Mouse (Mus musculus) intestine, embryonic 14.5 days (tissue): ENCODE measurements at regions not wholly inside any gene's neighbourhood (a gene's known extent, or its start where the extent isn't known, plus 50 kb on each side); places are given as distances from the start of the nearest gene placed in this dataset.

Source experiments
- ATAC-seq: fragments of 200-750 bp; cut with Nextera tagmentation; replicated peaks from 2 replicates; pipeline ENCODE4 v1.8.0; 2017; ENCODE audit warnings: low read depth, moderate number of reproducible peaks, moderate TSS enrichment, moderate library complexity; ENCODE audit not compliant: low FRiP score, low TSS enrichment
- DNase-seq: peaks from one replicate; pipeline ENCODE4 v3.0.0-alpha.2; 2018; ENCODE audit warnings: low spot score
- H3K27ac ChIP-seq: fragments of 300-500 bp; sonication (generic); 2 replicates; pipeline ENCODE4 v1.5.1; 2014; ENCODE audit warnings: low read depth, mild to moderate bottlenecking, control low read depth
- H3K27me3 ChIP-seq: fragments of 300-500 bp; sonication (generic); replicated peaks from 2 replicates; pipeline ENCODE4 v1.6.1; 2014; ENCODE audit warnings: low read length, control low read depth; ENCODE audit not compliant: control insufficient read depth, insufficient read depth
- H3K36me3 ChIP-seq: fragments of 300-500 bp; sonication (generic); 2 replicates; pipeline ENCODE4 v1.6.1; 2014; ENCODE audit warnings: low read length, control low read depth; ENCODE audit not compliant: control insufficient read depth, insufficient read depth
- H3K4me1 ChIP-seq: fragments of 300-500 bp; sonication (generic); replicated peaks from 2 replicates; pipeline ENCODE4 v1.6.1; 2014; ENCODE audit warnings: low read length, control low read depth, mixed read lengths; ENCODE audit not compliant: control insufficient read depth, insufficient read depth
- H3K4me2 ChIP-seq: fragments of 300-500 bp; sonication (generic); 2 replicates; pipeline ENCODE4 v1.6.1; 2014; ENCODE audit warnings: low read length
- H3K4me3 ChIP-seq: fragments of 300-500 bp; sonication (generic); 2 replicates; pipeline ENCODE4 v1.5.1; 2014; ENCODE audit warnings: low read depth, low read length, control low read depth, mixed read lengths
- H3K9ac ChIP-seq: fragments of 300-500 bp; sonication (generic); 2 replicates; pipeline ENCODE4 v1.6.1; 2014; ENCODE audit warnings: mild to moderate bottlenecking, low read length
- H3K9me3 ChIP-seq: fragments of 300-500 bp; sonication (generic); 2 replicates; pipeline ENCODE4 v1.6.1; 2016; ENCODE audit warnings: low read length, control low read depth; ENCODE audit not compliant: control insufficient read depth
- WGBS: fragments of 180-500 bp; shearing (Covaris S2); extraction: QIAGEN DNeasy Blood & Tissue Kit; methylation state at CpG from one replicate; pipeline ENCODE4 v1.1.7; 2014; 5-methylcytosine and 5-hydroxymethylcytosine counted together

- Histone ChIP-seq H3K36me3 (no peaks in the 10 kb centered on the region), H3K9ac (no peak overlapping the region), H3K27ac (no peak overlapping the region), H3K27me3 (no peaks in the 10 kb centered on the region), H3K4me1 (no peaks in the 10 kb centered on the region; the same call in 1 of the 2 replicates), H3K4me3 (no peak overlapping the region), H3K9me3 (no peaks in the 10 kb centered on the region), H3K4me2 (no peak overlapping the region)
- ATAC-seq (no peak), DNase-seq (no peak)
- WGBS = 55% methylated on average over 13 of the region's 13 CpGs
These were observed 581.1 kb upstream of the Gm10131 start for GRCm38 (mm10) chr8:34692606-34693005.

- H3K27me3 ChIP-seq = no peaks in the 10 kb centered on the region
- no peaks in the 10 kb centered on the region for H3K36me3 ChIP-seq
- H3K4me2 ChIP-seq = no peak overlapping the region
- ATAC-seq (no peak), DNase-seq (no peak)
- WGBS = 69% methylated on average over 6 of the region's 6 CpGs
- H3K27ac ChIP-seq = no peak overlapping the region
- no peaks in the 10 kb centered on the region; the same call in 1 of the 2 replicates for H3K4me1 ChIP-seq
- H3K9ac ChIP-seq = no peak overlapping the region
- no peaks in the 10 kb centered on the region for H3K9me3 ChIP-seq
- H3K4me3 ChIP-seq = no peak overlapping the region
These were observed 580.2 kb upstream of the Gm10131 start for GRCm38 (mm10) chr8:34691776-34692175.

- no peak for DNase-seq
- peak overlapping the region; percentile 42 for H3K4me2 ChIP-seq
- no peaks in the 10 kb centered on the region for H3K9me3 ChIP-seq
- H3K4me3 ChIP-seq = peak overlapping the region; percentile 17
- H3K9ac ChIP-seq = 0 out of 2 replicates have a peak overlapping the region, but pooled peaks have one; percentile 10
- no peak for ATAC-seq
- no peak overlapping the region for H3K27ac ChIP-seq
- no peaks in the 10 kb centered on the region; the same call in 1 of the 2 replicates for H3K4me1 ChIP-seq
- WGBS = 21% methylated on average over 9 of the region's 9 CpGs
- no peaks in the 10 kb centered on the region for H3K36me3 ChIP-seq
- no peaks in the 10 kb centered on the region for H3K27me3 ChIP-seq
These were observed 578.4 kb upstream of the Gm10131 start for GRCm38 (mm10) chr8:34689825-34690493.

GRCm38 (mm10) chr8:34689049-34689824 lies 577.7 kb upstream of the Gm10131 start:
- Histone ChIP-seq H3K36me3 (no peaks in the 10 kb centered on the region), H3K27ac (no peak overlapping the region), H3K9ac (0 out of 2 replicates have a peak overlapping the region, but pooled peaks have one; percentile 10), H3K4me1 (no peaks in the 10 kb centered on the region; the same call in 1 of the 2 replicates), H3K27me3 (no peaks in the 10 kb centered on the region), H3K4me2 (peak overlapping the region; percentile 42), H3K9me3 (no peaks in the 10 kb centered on the region), H3K4me3 (peak overlapping the region; percentile 17)
- peak; percentile 78 for ATAC-seq
- DNase-seq = no peak
- WGBS = 22% methylated on average over 33 of the region's 33 CpGs

GRCm38 (mm10) chr8:34688396-34689048 lies 577.0 kb upstream of the Gm10131 start:
- 67% methylated on average over 20 of the region's 20 CpGs for WGBS
- Histone ChIP-seq H3K27me3 (no peaks in the 10 kb centered on the region), H3K4me3 (no peak overlapping the region), H3K27ac (no peak overlapping the region), H3K4me1 (no peaks in the 10 kb centered on the region; the same call in 1 of the 2 replicates), H3K9ac (no peak overlapping the region), H3K4me2 (peak overlapping the region; percentile 42), H3K36me3 (no peaks in the 10 kb centered on the region), H3K9me3 (no peaks in the 10 kb centered on the region)
- peak; percentile 13; the same call in 1 of the 2 replicates for ATAC-seq
- DNase-seq = no peak

- ATAC-seq = no peak
- Histone ChIP-seq H3K36me3 (no peaks in the 10 kb centered on the region), H3K9ac (no peak overlapping the region), H3K4me2 (no peak overlapping the region), H3K27ac (no peak overlapping the region), H3K27me3 (no peaks in the 10 kb centered on the region), H3K9me3 (no peaks in the 10 kb centered on the region), H3K4me3 (no peak overlapping the region), H3K4me1 (no peaks in the 10 kb centered on the region; the same call in 1 of the 2 replicates)
- no peak for DNase-seq
- 90% methylated on average over 10 of the region's 10 CpGs for WGBS
These were observed 574.8 kb upstream of the Gm10131 start for GRCm38 (mm10) chr8:34686371-34686770.

GRCm38 (mm10) chr8:34684683-34685082 lies 573.1 kb upstream of the Gm10131 start:
- no peak overlapping the region for H3K27ac ChIP-seq
- WGBS = 69% methylated on average over 7 of the region's 7 CpGs
- no peaks in the 10 kb centered on the region for H3K9me3 ChIP-seq
- no peaks in the 10 kb centered on the region for H3K36me3 ChIP-seq
- no peaks in the 10 kb centered on the region for H3K27me3 ChIP-seq
- H3K4me3 ChIP-seq = no peak overlapping the region
- peaks cover 8% of the 10 kb centered on the region for H3K4me1 ChIP-seq
- H3K9ac ChIP-seq = no peak overlapping the region
- no peak for DNase-seq
- no peak for ATAC-seq
- H3K4me2 ChIP-seq = no peak overlapping the region

GRCm38 (mm10) chr8:34683173-34683572 lies 571.6 kb upstream of the Gm10131 start:
- Histone ChIP-seq H3K9me3 (no peaks in the 10 kb centered on the region), H3K27me3 (no peaks in the 10 kb centered on the region), H3K36me3 (no peaks in the 10 kb centered on the region), H3K9ac (no peak overlapping the region), H3K4me2 (no peak overlapping the region), H3K4me1 (peaks cover 9% of the 10 kb centered on the region), H3K27ac (no peak overlapping the region), H3K4me3 (no peak overlapping the region)
- ATAC-seq (no peak), DNase-seq (no peak)
- WGBS = 73% methylated on average over 5 of the region's 5 CpGs
